Mouse (Mus musculus) heart, embryonic 13.5 days (tissue): ENCODE measurements at regions not wholly inside any gene's neighbourhood (a gene's known extent, or its start where the extent isn't known, plus 50 kb on each side); places are given as distances from the start of the nearest gene placed in this dataset.

ENCODE experiments used
- ATAC-seq: fragments of 200-750 bp; cut with Nextera tagmentation; 2 replicates; pipeline ENCODE4 v1.8.0; 2017; ENCODE audit warnings: moderate TSS enrichment; ENCODE audit not compliant: insufficient number of reproducible peaks, low FRiP score, low TSS enrichment; ENCODE audit errors: extremely low read depth
- H3K27ac ChIP-seq: fragments of 300-500 bp; sonication (generic); replicated peaks from 2 replicates; pipeline ENCODE4 v1.5.1; 2015; ENCODE audit warnings: moderate library complexity, mild to moderate bottlenecking, inconsistent platforms
- H3K27me3 ChIP-seq: fragments of 300-500 bp; sonication (generic); replicated peaks from 2 replicates; pipeline ENCODE4 v1.6.1; 2015; ENCODE audit warnings: mild to moderate bottlenecking, inconsistent platforms
- H3K36me3 ChIP-seq: fragments of 300-500 bp; sonication (generic); 2 replicates; pipeline ENCODE4 v1.6.1; 2015; ENCODE audit warnings: mild to moderate bottlenecking, inconsistent platforms
- H3K4me1 ChIP-seq: fragments of 300-500 bp; sonication (generic); 2 replicates; pipeline ENCODE4 v1.6.1; 2015; ENCODE audit warnings: inconsistent platforms
- H3K4me2 ChIP-seq: fragments of 300-500 bp; sonication (generic); 2 replicates; pipeline ENCODE4 v1.6.1; 2015; ENCODE audit warnings: inconsistent platforms, mild to moderate bottlenecking, moderate library complexity
- H3K4me3 ChIP-seq: fragments of 300-500 bp; sonication (generic); 2 replicates; pipeline ENCODE4 v1.5.1; 2015; ENCODE audit warnings: moderate library complexity, mild to moderate bottlenecking, inconsistent platforms
- H3K9ac ChIP-seq: fragments of 300-500 bp; sonication (generic); 2 replicates; pipeline ENCODE4 v1.6.1; 2015; ENCODE audit warnings: inconsistent platforms, mild to moderate bottlenecking, moderate library complexity
- H3K9me3 ChIP-seq: fragments of 300-500 bp; sonication (generic); 2 replicates; pipeline ENCODE4 v1.6.1; 2016; ENCODE audit warnings: inconsistent platforms
- WGBS: fragments of 180-500 bp; shearing (Covaris S2); methylation state at CpG from one replicate; pipeline ENCODE4 v1.1.7; 2015; ENCODE audit warnings: mixed read lengths; 5-methylcytosine and 5-hydroxymethylcytosine counted together

GRCm38 (mm10) chr1:127009699-127010098 lies 179.1 kb upstream of the Nckap5 start:
- Histone ChIP-seq H3K9me3 (no peaks in the 10 kb centered on the region), H3K4me2 (no peak overlapping the region), H3K27ac (no peak overlapping the region), H3K9ac (no peak overlapping the region), H3K36me3 (no peaks in the 10 kb centered on the region), H3K4me3 (no peak overlapping the region), H3K4me1 (no peaks in the 10 kb centered on the region), H3K27me3 (no peaks in the 10 kb centered on the region; the same call in 1 of the 2 replicates)
- WGBS: 67% methylated on average over 4 of the region's 4 CpGs
- no peak for ATAC-seq

GRCm38 (mm10) chr1:127001700-127002099 lies 171.1 kb upstream of the Nckap5 start:
- no peak overlapping the region for H3K27ac ChIP-seq
- H3K4me2 ChIP-seq: no peak overlapping the region
- H3K9ac ChIP-seq: no peak overlapping the region
- no peaks in the 10 kb centered on the region for H3K27me3 ChIP-seq
- H3K4me3 ChIP-seq: no peak overlapping the region
- H3K4me1 ChIP-seq: peaks cover 12% of the 10 kb centered on the region
- H3K36me3 ChIP-seq: no peaks in the 10 kb centered on the region
- no peaks in the 10 kb centered on the region for H3K9me3 ChIP-seq
- ATAC-seq: no peak
- 66% methylated on average over 7 of the region's 7 CpGs for WGBS

- no peak overlapping the region for H3K4me3 ChIP-seq
- no peak overlapping the region for H3K9ac ChIP-seq
- no peak for ATAC-seq
- no peaks in the 10 kb centered on the region for H3K9me3 ChIP-seq
- H3K27me3 ChIP-seq: no peaks in the 10 kb centered on the region
- no peaks in the 10 kb centered on the region for H3K36me3 ChIP-seq
- H3K4me2 ChIP-seq: no peak overlapping the region
- no peak overlapping the region for H3K27ac ChIP-seq
- 68% methylated on average over 1 of the region's 1 CpGs for WGBS
- peaks cover 4% of the 10 kb centered on the region; the same call in 1 of the 2 replicates for H3K4me1 ChIP-seq
Measured at GRCm38 (mm10) chr1:126993061-126993640, 162.6 kb upstream of the Nckap5 start.

- peaks cover 4% of the 10 kb centered on the region; the same call in 1 of the 2 replicates for H3K4me1 ChIP-seq
- no peaks in the 10 kb centered on the region for H3K27me3 ChIP-seq
- no peak overlapping the region for H3K27ac ChIP-seq
- H3K9ac ChIP-seq: no peak overlapping the region
- no peak overlapping the region for H3K4me3 ChIP-seq
- ATAC-seq: no peak
- WGBS: 53% methylated on average over 4 of the region's 4 CpGs
- no peaks in the 10 kb centered on the region for H3K9me3 ChIP-seq
- no peak overlapping the region for H3K4me2 ChIP-seq
- no peaks in the 10 kb centered on the region for H3K36me3 ChIP-seq
Measured at GRCm38 (mm10) chr1:126992441-126992840, 161.8 kb upstream of the Nckap5 start.

GRCm38 (mm10) chr1:126982805-126983204 lies 152.2 kb upstream of the Nckap5 start:
- ATAC-seq: no peak
- Histone ChIP-seq H3K4me2 (no peak overlapping the region), H3K27me3 (no peaks in the 10 kb centered on the region), H3K4me1 (no peaks in the 10 kb centered on the region), H3K36me3 (no peaks in the 10 kb centered on the region), H3K4me3 (no peak overlapping the region), H3K27ac (no peak overlapping the region), H3K9me3 (no peaks in the 10 kb centered on the region), H3K9ac (no peak overlapping the region)
- WGBS: 83% methylated on average over 5 of the region's 5 CpGs

GRCm38 (mm10) chr1:126980311-126980710 lies 149.7 kb upstream of the Nckap5 start:
- ATAC-seq: no peak
- WGBS: 82% methylated on average over 14 of the region's 14 CpGs

GRCm38 (mm10) chr1:126973871-126974270 lies 143.3 kb upstream of the Nckap5 start:
- ATAC-seq: no peak
- no peak overlapping the region for H3K4me3 ChIP-seq
- no peak overlapping the region for H3K9ac ChIP-seq
- H3K9me3 ChIP-seq: no peaks in the 10 kb centered on the region
- no peak overlapping the region for H3K4me2 ChIP-seq
- H3K36me3 ChIP-seq: no peaks in the 10 kb centered on the region
- WGBS: 81% methylated on average over 1 of the region's 1 CpGs
- H3K27ac ChIP-seq: no peak overlapping the region
- no peaks in the 10 kb centered on the region for H3K4me1 ChIP-seq
- H3K27me3 ChIP-seq: no peaks in the 10 kb centered on the region

More at GRCm38 (mm10) chr1:126980311-126980710, 149.7 kb upstream of the Nckap5 start:
- H3K4me3 ChIP-seq: no peak overlapping the region
- no peak overlapping the region for H3K9ac ChIP-seq
- H3K27me3 ChIP-seq: no peaks in the 10 kb centered on the region
- H3K4me1 ChIP-seq: no peaks in the 10 kb centered on the region
- no peaks in the 10 kb centered on the region for H3K9me3 ChIP-seq
- H3K27ac ChIP-seq: no peak overlapping the region
- H3K36me3 ChIP-seq: no peaks in the 10 kb centered on the region
- H3K4me2 ChIP-seq: no peak overlapping the region

- Histone ChIP-seq H3K27me3 (no peaks in the 10 kb centered on the region), H3K4me3 (no peak overlapping the region), H3K4me1 (no peaks in the 10 kb centered on the region), H3K27ac (no peak overlapping the region), H3K9ac (no peak overlapping the region), H3K4me2 (no peak overlapping the region), H3K9me3 (no peaks in the 10 kb centered on the region), H3K36me3 (no peaks in the 10 kb centered on the region)
- 75% methylated on average over 10 of the region's 10 CpGs for WGBS
- ATAC-seq: no peak
Measured at GRCm38 (mm10) chr1:126971777-126972421, 141.3 kb upstream of the Nckap5 start.

- ATAC-seq: no peak
Measured at GRCm38 (mm10) chr1:126971118-126971517, 140.5 kb upstream of the Nckap5 start.

GRCm38 (mm10) chr1:126966394-126966793 lies 135.8 kb upstream of the Nckap5 start:
- H3K9me3 ChIP-seq: no peaks in the 10 kb centered on the region
- no peaks in the 10 kb centered on the region for H3K36me3 ChIP-seq
- no peaks in the 10 kb centered on the region for H3K27me3 ChIP-seq
- no peak overlapping the region for H3K4me2 ChIP-seq
- no peak overlapping the region for H3K9ac ChIP-seq
- H3K27ac ChIP-seq: no peak overlapping the region
- H3K4me1 ChIP-seq: no peaks in the 10 kb centered on the region
- no peak for ATAC-seq
- H3K4me3 ChIP-seq: no peak overlapping the region

More at GRCm38 (mm10) chr1:126971118-126971517, 140.5 kb upstream of the Nckap5 start:
- Histone ChIP-seq H3K27me3 (no peaks in the 10 kb centered on the region), H3K27ac (no peak overlapping the region), H3K9me3 (no peaks in the 10 kb centered on the region), H3K4me1 (no peaks in the 10 kb centered on the region), H3K36me3 (no peaks in the 10 kb centered on the region), H3K9ac (no peak overlapping the region), H3K4me3 (no peak overlapping the region), H3K4me2 (no peak overlapping the region)
- 54% methylated on average over 1 of the region's 1 CpGs for WGBS

- H3K4me3 ChIP-seq: no peak overlapping the region
- no peaks in the 10 kb centered on the region for H3K36me3 ChIP-seq
- H3K27me3 ChIP-seq: no peaks in the 10 kb centered on the region
- no peak overlapping the region for H3K9ac ChIP-seq
- no peak overlapping the region for H3K27ac ChIP-seq
- H3K4me2 ChIP-seq: no peak overlapping the region
- WGBS: 57% methylated on average over 12 of the region's 12 CpGs
- ATAC-seq: no peak
- H3K4me1 ChIP-seq: no peaks in the 10 kb centered on the region
- H3K9me3 ChIP-seq: no peaks in the 10 kb centered on the region
Measured at GRCm38 (mm10) chr1:126955839-126956720, 125.5 kb upstream of the Nckap5 start.
